Mouse (Mus musculus): ENCODE data around the gene Cdh24. TPM values are rescaled to one million over a fixed set of nuclear protein-coding genes. Genes with fewer than 3 reads are reported as not detected.

The Cdh24 gene
- polyA plus RNA-seq, 1 experiment from 2014 or later, result 15.5 TPM

- no peak overlapping the region for H3K4me2 ChIP-seq
- H3K9ac ChIP-seq, result no peak overlapping the region
- H3K27ac ChIP-seq, result no peak overlapping the region
- no peak overlapping the region for H3K4me3 ChIP-seq
- H3K27me3 ChIP-seq (replicated peaks), result no peaks in the 10 kb centered on the region
- H3K36me3 ChIP-seq (replicated peaks), result no peaks in the 10 kb centered on the region
- WGBS, result 80% methylated on average over 7 of the region's 7 CpGs
- H3K4me1 ChIP-seq, result no peaks in the 10 kb centered on the region
- ATAC-seq (replicated peaks), result no peak
- no peaks in the 10 kb centered on the region for H3K9me3 ChIP-seq
Observed at GRCm38 (mm10) chr14:54597084-54597483, 44.1 kb downstream of the Cdh24 start.

- Histone ChIP-seq H3K27ac (0 out of 2 replicates have a peak overlapping the region, but pooled peaks have one; percentile 34), H3K9ac (no peak overlapping the region)
Observed at GRCm38 (mm10) chr14:54594631-54595414, 46.3 kb downstream of the Cdh24 start.

GRCm38 (mm10) chr14:54594055-54594454, 47.1 kb downstream of the Cdh24 start:
- Histone ChIP-seq H3K4me1 (no peaks in the 10 kb centered on the region), H3K4me3 (no peak overlapping the region), H3K36me3 (replicated peaks) (no peaks in the 10 kb centered on the region), H3K9me3 (no peaks in the 10 kb centered on the region), H3K4me2 (no peak overlapping the region), H3K9ac (no peak overlapping the region), H3K27ac (no peak overlapping the region), H3K27me3 (replicated peaks) (no peaks in the 10 kb centered on the region)
- no peak for ATAC-seq (replicated peaks)
- WGBS, result 98% methylated on average over 3 of the region's 3 CpGs

More at GRCm38 (mm10) chr14:54594631-54595414, 46.3 kb downstream of the Cdh24 start:
- Histone ChIP-seq H3K36me3 (replicated peaks) (no peaks in the 10 kb centered on the region), H3K9me3 (no peaks in the 10 kb centered on the region), H3K4me1 (no peaks in the 10 kb centered on the region), H3K27me3 (replicated peaks) (no peaks in the 10 kb centered on the region), H3K4me3 (no peak overlapping the region), H3K4me2 (no peak overlapping the region)
- ATAC-seq (replicated peaks), result 0 out of 2 replicates have a peak, but pooled peaks have one; percentile 22
- 62% methylated on average over 28 of the region's 28 CpGs for WGBS

- Histone ChIP-seq H3K27me3 (replicated peaks) (no peaks in the 10 kb centered on the region), H3K27ac (no peak overlapping the region; the same call in 1 of the 2 replicates), H3K9me3 (no peaks in the 10 kb centered on the region), H3K36me3 (replicated peaks) (no peaks in the 10 kb centered on the region), H3K4me3 (no peak overlapping the region), H3K4me2 (no peak overlapping the region), H3K4me1 (no peaks in the 10 kb centered on the region), H3K9ac (no peak overlapping the region)
- ATAC-seq (replicated peaks), result no peak
- WGBS, result 78% methylated on average over 10 of the region's 10 CpGs
Observed at GRCm38 (mm10) chr14:54592319-54592934, 48.7 kb downstream of the Cdh24 start.

- Histone ChIP-seq H3K27me3 (replicated peaks) (no peaks in the 10 kb centered on the region), H3K9ac (no peak overlapping the region), H3K4me2 (no peak overlapping the region), H3K4me3 (no peak overlapping the region), H3K4me1 (no peaks in the 10 kb centered on the region), H3K9me3 (no peaks in the 10 kb centered on the region), H3K36me3 (replicated peaks) (no peaks in the 10 kb centered on the region), H3K27ac (no peak overlapping the region)
- 90% methylated on average over 16 of the region's 16 CpGs for WGBS
- no peak for ATAC-seq (replicated peaks)
Observed at GRCm38 (mm10) chr14:54591056-54591455, 50.1 kb downstream of the Cdh24 start.

- no peaks in the 10 kb centered on the region for H3K36me3 ChIP-seq (replicated peaks)
- 45% methylated on average over 7 of the region's 7 CpGs for WGBS
Observed at GRCm38 (mm10) chr14:54583681-54584338, 57.4 kb downstream of the Cdh24 start.

GRCm38 (mm10) chr14:54582536-54582935, 58.6 kb downstream of the Cdh24 start:
- Histone ChIP-seq H3K36me3 (replicated peaks) (no peaks in the 10 kb centered on the region), H3K27ac (no peak overlapping the region), H3K9me3 (no peaks in the 10 kb centered on the region), H3K4me3 (no peak overlapping the region), H3K27me3 (replicated peaks) (peaks cover under 1% of the 10 kb centered on the region), H3K9ac (no peak overlapping the region), H3K4me1 (peaks cover 11% of the 10 kb centered on the region; the same call in 1 of the 2 replicates), H3K4me2 (no peak overlapping the region)
- 92% methylated on average over 9 of the region's 9 CpGs for WGBS
- no peak for ATAC-seq (replicated peaks)

More at GRCm38 (mm10) chr14:54583681-54584338, 57.4 kb downstream of the Cdh24 start:
- H3K27ac ChIP-seq, result no peak overlapping the region
- no peaks in the 10 kb centered on the region; the same call in 1 of the 2 replicates for H3K27me3 ChIP-seq (replicated peaks)
- ATAC-seq (replicated peaks), result peak; percentile 20; the same call in 1 of the 2 replicates
- no peak overlapping the region for H3K4me2 ChIP-seq
- H3K9ac ChIP-seq, result no peak overlapping the region
- H3K4me3 ChIP-seq, result no peak overlapping the region
- H3K4me1 ChIP-seq, result no peaks in the 10 kb centered on the region
- H3K9me3 ChIP-seq, result no peaks in the 10 kb centered on the region

MicroRNA genes within 50 kb of the gene (microRNA counts, 519-probe panel; counts per million panel counts)
- microRNA mmu-miR-686, result not detected

Small RNA genes lying within 50 kb of the gene (microRNA-seq; reads per million reads assigned to microRNA genes)
- gene Mir686, result not detected
- 0.92 reads per million for gene Mir6948

Other genes starting within 250 kb of the Cdh24 start
- 4.7 and 4.9 TPM in 2 replicates for gene Slc7a7, start 223.6 kb downstream of the Cdh24 start, polyA plus RNA-seq (2015; fragmentation: Nextera tagmentation; extraction: Ambion mirVana)
- gene Mrpl52, start 214.5 kb downstream of the Cdh24 start, polyA plus RNA-seq (2015; fragmentation: Nextera tagmentation; extraction: Ambion mirVana), result 234 and 252 TPM in 2 replicates
- 45.4 and 51.0 TPM in 2 replicates for gene Mmp14, start 209.8 kb downstream of the Cdh24 start, polyA plus RNA-seq (2015; fragmentation: Nextera tagmentation; extraction: Ambion mirVana)
- gene Lrp10, start 177.2 kb downstream of the Cdh24 start, polyA plus RNA-seq (2015; fragmentation: Nextera tagmentation; extraction: Ambion mirVana), result 28.9 and 31.4 TPM in 2 replicates
- gene Rem2, start 165.3 kb downstream of the Cdh24 start, polyA plus RNA-seq (2015; fragmentation: Nextera tagmentation; extraction: Ambion mirVana), result 45.2 and 47.1 TPM in 2 replicates
- gene Prmt5, start 123.8 kb downstream of the Cdh24 start, polyA plus RNA-seq (2015; fragmentation: Nextera tagmentation; extraction: Ambion mirVana), result 99.8 and 102 TPM in 2 replicates
- gene Haus4, start 86.7 kb downstream of the Cdh24 start, polyA plus RNA-seq (2015; fragmentation: Nextera tagmentation; extraction: Ambion mirVana), result 14.2 and 14.8 TPM in 2 replicates
- gene Ajuba, start 63.8 kb downstream of the Cdh24 start, polyA plus RNA-seq (2015; fragmentation: Nextera tagmentation; extraction: Ambion mirVana), result 8.7 and 11.2 TPM in 2 replicates
- 6.7 and 9.0 TPM in 2 replicates for gene 4931414P19Rik, start 35.4 kb downstream of the Cdh24 start, polyA plus RNA-seq (2015; fragmentation: Nextera tagmentation; extraction: Ambion mirVana)
- 445 and 463 TPM in 2 replicates for gene Psmb5, start 23.3 kb downstream of the Cdh24 start, polyA plus RNA-seq (2015; fragmentation: Nextera tagmentation; extraction: Ambion mirVana)
- not detected in 2 replicates for gene Psmb11, start 19.9 kb downstream of the Cdh24 start, polyA plus RNA-seq (2015; fragmentation: Nextera tagmentation; extraction: Ambion mirVana)
- gene Gm17606, start 412 bp downstream of the Cdh24 start, polyA plus RNA-seq (2015; fragmentation: Nextera tagmentation; extraction: Ambion mirVana), result not detected in 2 replicates
- 65.5 and 65.6 TPM in 2 replicates for gene 1700123O20Rik, start 44.9 kb upstream of the Cdh24 start, polyA plus RNA-seq (2015; fragmentation: Nextera tagmentation; extraction: Ambion mirVana)
- 145 TPM in 2 replicates for gene Acin1, start 45.6 kb upstream of the Cdh24 start, polyA plus RNA-seq (2015; fragmentation: Nextera tagmentation; extraction: Ambion mirVana)
- 0.32 and 0.37 TPM in 2 replicates for gene Gm29776, start 57.5 kb upstream of the Cdh24 start, polyA plus RNA-seq (2015; fragmentation: Nextera tagmentation; extraction: Ambion mirVana)
- 0.13 TPM in 1 of 2 replicates, not detected in the other for gene Cebpe, start 70.8 kb upstream of the Cdh24 start, polyA plus RNA-seq (2015; fragmentation: Nextera tagmentation; extraction: Ambion mirVana)
- gene Slc7a8, start 140.6 kb upstream of the Cdh24 start, polyA plus RNA-seq (2015; fragmentation: Nextera tagmentation; extraction: Ambion mirVana), result 8.9 and 9.9 TPM in 2 replicates
- not detected in 2 replicates for gene Rnf212b, start 172.8 kb upstream of the Cdh24 start, polyA plus RNA-seq (2015; fragmentation: Nextera tagmentation; extraction: Ambion mirVana)
- 13.6 and 14.5 TPM in 2 replicates for gene Homez, start 229.6 kb upstream of the Cdh24 start, polyA plus RNA-seq (2015; fragmentation: Nextera tagmentation; extraction: Ambion mirVana)
- gene Ppp1r3e, start 236.2 kb upstream of the Cdh24 start, polyA plus RNA-seq (2015; fragmentation: Nextera tagmentation; extraction: Ambion mirVana), result 3.3 and 3.4 TPM in 2 replicates
- gene Bcl2l2, start 242.0 kb upstream of the Cdh24 start, polyA plus RNA-seq (2015; fragmentation: Nextera tagmentation; extraction: Ambion mirVana), result 4.1 and 4.8 TPM in 2 replicates
- gene Gm20521, start 242.1 kb upstream of the Cdh24 start, polyA plus RNA-seq (2015; fragmentation: Nextera tagmentation; extraction: Ambion mirVana), result not detected in 2 replicates

Measured in midbrain, embryonic 15.5 days (tissue).